Mouse (Mus musculus) heart, postnatal 0 days (tissue): ENCODE data around the gene Slc38a5. TPM values are rescaled to one million over a fixed set of nuclear protein-coding genes. Genes with fewer than 3 reads are reported as not detected.

ENCODE experiments used
- ATAC-seq: fragments of 200-750 bp; cut with Nextera tagmentation; 2 replicates; pipeline ENCODE4 v1.8.0; 2017; ENCODE audit warnings: low read depth, moderate number of reproducible peaks, moderate library complexity; ENCODE audit not compliant: insufficient read depth
- DNase-seq: peaks from one replicate; pipeline ENCODE4 v3.0.0-alpha.2; 2016; ENCODE audit warnings: low spot score
- H3K27ac ChIP-seq: fragments of 300-500 bp; sonication (generic); 2 replicates; pipeline ENCODE4 v1.5.1; 2014; ENCODE audit warnings: low read depth, mild to moderate bottlenecking
- H3K27me3 ChIP-seq: fragments of 300-500 bp; sonication (generic); 2 replicates; pipeline ENCODE4 v1.6.1; 2014; ENCODE audit warnings: low read length, mixed read lengths; ENCODE audit not compliant: control insufficient read depth, insufficient read depth
- H3K36me3 ChIP-seq: fragments of 300-500 bp; sonication (generic); replicated peaks from 2 replicates; pipeline ENCODE4 v1.6.1; 2014; ENCODE audit warnings: low read length, mixed read lengths; ENCODE audit not compliant: control insufficient read depth, insufficient read depth
- H3K4me1 ChIP-seq: fragments of 300-500 bp; sonication (generic); 2 replicates; pipeline ENCODE4 v1.6.1; 2014; ENCODE audit warnings: antibody characterized with exemption; ENCODE audit not compliant: control insufficient read depth, insufficient read depth
- H3K4me2 ChIP-seq: fragments of 300-500 bp; sonication (generic); 2 replicates; pipeline ENCODE4 v1.6.1; 2014; ENCODE audit warnings: low read depth, mild to moderate bottlenecking, low read length, moderate library complexity
- H3K4me3 ChIP-seq: fragments of 300-500 bp; sonication (generic); 2 replicates; pipeline ENCODE4 v1.5.1; 2014; ENCODE audit warnings: low read depth, low read length
- H3K9ac ChIP-seq: fragments of 300-500 bp; sonication (generic); replicated peaks from 2 replicates; pipeline ENCODE4 v1.6.1; 2014; ENCODE audit warnings: low read depth, low read length, mixed read lengths
- H3K9me3 ChIP-seq: fragments of 300-500 bp; sonication (generic); replicated peaks from 2 replicates; pipeline ENCODE4 v1.6.1; 2016; ENCODE audit warnings: low read length; ENCODE audit not compliant: control insufficient read depth
- CTCF ChIP-seq: IDR thresholded peaks from 2 replicates; pipeline ENCODE4 v1.5.1; 2016; ENCODE audit warnings: antibody characterized with exemption, control low read depth, low read depth
- EP300 ChIP-seq: IDR thresholded peaks from 2 replicates; pipeline ENCODE4 v1.6.1; 2016; ENCODE audit warnings: antibody characterized with exemption, low read depth
- WGBS: fragments of 180-500 bp; shearing (Covaris S2); extraction: QIAGEN DNeasy Blood & Tissue Kit; methylation state at CpG from one replicate; pipeline ENCODE4 v1.1.7; 2014; 5-methylcytosine and 5-hydroxymethylcytosine counted together
- polyA plus RNA-seq: library from polyadenylated mRNA; unstranded; fragments of >200 nt; fragmentation: Nextera tagmentation; extraction: Ambion mirVana; gene quantifications from 2 replicates; pipeline ENCODE4 v1.2.1, GENCODE M21; 2015
- total RNA-seq: library from RNA; depleted of rRNA; stranded (reverse); fragments of >200 nt; gene quantifications from 2 replicates; pipeline ENCODE4 v1.2.3, GENCODE M21; 2014; ENCODE audit warnings: low replicate concordance; rRNA removed

Slc38a5 gene
- total and polyA plus RNA-seq, 2 experiments from 2014 or later: 5.8 to 10.5 TPM

- Histone ChIP-seq H3K4me1 (no peaks in the 10 kb centered on the region), H3K9ac (no peak within 1 kb of the TSS), H3K36me3 (no peaks in the 10 kb centered on the region), H3K9me3 (no peaks in the 10 kb centered on the region; the same call in 1 of the 2 replicates), H3K4me2 (no peak within 1 kb of the TSS), H3K27ac (no peak within 1 kb of the TSS), H3K27me3 (no peaks in the 10 kb centered on the region), H3K4me3 (no peak within 1 kb of the TSS)
- 32% methylated on average over 2 of the region's 2 CpGs for WGBS
- TF ChIP-seq EP300 (no peak), CTCF (no peak)
- no peak for ATAC-seq
- no peak for DNase-seq
Measured at GRCm38 (mm10) chrX:8327124-8327523, 56.2 kb downstream of the Slc38a5 start, which contains the start of gene Ssxb10. TSS of gene Ssxb10 (plus strand) at chrX:8327424.

Other genes with a start within 250 kb of the Slc38a5 start
- 15.7 and 15.9 TPM in 2 replicates for gene Suv39h1, start 196.4 kb upstream of the Slc38a5 start, total RNA-seq
- 8.2 and 8.6 TPM in 2 replicates for gene Suv39h1, start 196.4 kb upstream of the Slc38a5 start, polyA plus RNA-seq
- 0.31 TPM in 1 of 2 replicates, not detected in the other for gene Was, start 180.6 kb upstream of the Slc38a5 start, total RNA-seq
- gene Was, start 180.6 kb upstream of the Slc38a5 start, polyA plus RNA-seq: 0.22 and 0.25 TPM in 2 replicates
- 130 and 155 TPM in 2 replicates for gene Wdr13, start 138.2 kb upstream of the Slc38a5 start, total RNA-seq
- gene Wdr13, start 138.2 kb upstream of the Slc38a5 start, polyA plus RNA-seq: 24.4 and 26.4 TPM in 2 replicates
- gene Rbm3, start 125.3 kb upstream of the Slc38a5 start, total RNA-seq: 408 and 439 TPM in 2 replicates
- gene Rbm3, start 125.3 kb upstream of the Slc38a5 start, polyA plus RNA-seq: 524 and 551 TPM in 2 replicates
- 7.0 and 12.2 TPM in 2 replicates for gene Tbc1d25, start 95.0 kb upstream of the Slc38a5 start, total RNA-seq
- 6.4 and 6.5 TPM in 2 replicates for gene Tbc1d25, start 95.0 kb upstream of the Slc38a5 start, polyA plus RNA-seq
- gene Ebp, start 77.6 kb upstream of the Slc38a5 start, total RNA-seq: 23.0 and 26.2 TPM in 2 replicates
- gene Ebp, start 77.6 kb upstream of the Slc38a5 start, polyA plus RNA-seq: 20.6 and 26.3 TPM in 2 replicates
- gene Porcn, start 64.6 kb upstream of the Slc38a5 start, total RNA-seq: 1.6 and 5.6 TPM in 2 replicates
- 2.5 and 2.9 TPM in 2 replicates for gene Porcn, start 64.6 kb upstream of the Slc38a5 start, polyA plus RNA-seq
- 20.9 and 25.1 TPM in 2 replicates for gene Ftsj1, start 18.7 kb upstream of the Slc38a5 start, total RNA-seq
- gene Ftsj1, start 18.7 kb upstream of the Slc38a5 start, polyA plus RNA-seq: 17.1 and 18.8 TPM in 2 replicates
- gene Ssxb10, start 56.3 kb downstream of the Slc38a5 start, total RNA-seq: not detected in 2 replicates
- not detected in 2 replicates for gene Ssxb10, start 56.3 kb downstream of the Slc38a5 start, polyA plus RNA-seq
- gene Ssxb9, start 95.8 kb downstream of the Slc38a5 start, total RNA-seq: not detected in 2 replicates
- not detected in 2 replicates for gene Ssxb9, start 95.8 kb downstream of the Slc38a5 start, polyA plus RNA-seq
- gene Ssxb1, start 142.2 kb downstream of the Slc38a5 start, total RNA-seq: not detected in 2 replicates
- gene Ssxb1, start 142.2 kb downstream of the Slc38a5 start, polyA plus RNA-seq: not detected in 2 replicates
- not detected in 2 replicates for gene Ssxb2, start 190.6 kb downstream of the Slc38a5 start, total RNA-seq
- gene Ssxb2, start 190.6 kb downstream of the Slc38a5 start, polyA plus RNA-seq: not detected in 2 replicates